Mouse (Mus musculus): ENCODE data around the gene Crxos.

DNA sequence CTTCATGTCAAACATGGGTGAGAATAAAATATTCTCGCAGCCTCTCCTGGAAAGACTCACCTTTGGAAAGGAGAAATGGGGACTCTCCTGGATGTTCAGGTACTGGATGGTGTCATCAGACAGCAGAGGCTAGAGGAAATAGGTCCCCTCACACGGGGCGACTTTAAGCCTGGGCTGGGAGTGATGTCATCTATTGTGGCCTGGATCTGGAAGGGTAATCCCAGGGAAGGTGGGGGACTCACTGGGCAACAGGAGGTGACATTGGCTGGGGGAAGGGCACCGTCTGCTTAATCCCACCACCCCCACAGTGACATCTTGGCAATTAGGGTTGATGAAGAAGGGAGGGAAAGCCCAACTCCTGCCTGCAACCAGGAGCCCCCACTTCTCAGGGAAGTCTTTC, 2.7 kb upstream of the Crxos start, which contains the start of gene Crx:
- TF ChIP-seq POLR2A (IDR thresholded peaks at IDR 0.05; ENCODE audit: insufficient read length, low read depth), result no peak
- TF ChIP-seq USF1 (IDR thresholded peaks at IDR 0.05; ENCODE audit: low read depth), result no peak
- TF ChIP-seq MAX (IDR thresholded peaks at IDR 0.05; ENCODE audit: low read depth), result no peak
- TF ChIP-seq CEBPB (IDR thresholded peaks at IDR 0.05; ENCODE audit: insufficient read depth, poor library complexity, severe bottlenecking), result no peak
- TF ChIP-seq E2F4 (IDR thresholded peaks at IDR 0.05; ENCODE audit: insufficient read depth), result no peak
- no peak for TF ChIP-seq REST (IDR thresholded peaks at IDR 0.05; ENCODE audit: insufficient read depth, insufficient read length)
- TF ChIP-seq TCF12 (IDR thresholded peaks at IDR 0.05; ENCODE audit: insufficient read depth, poor library complexity, severe bottlenecking), result no peak
- no peak for TF ChIP-seq MYOG (IDR thresholded peaks at IDR 0.05; ENCODE audit: control insufficient read depth in 1 of 3, insufficient read depth in 1 of 3, insufficient read length in 2 of 3, low read depth in 2 of 3)

Measured in myocyte (in vitro differentiated cells).